Mouse (Mus musculus) kidney, embryonic 15.5 days (tissue): ENCODE measurements around the gene Vps35l. TPM values are rescaled to one million over a fixed set of nuclear protein-coding genes. Genes with fewer than 3 reads are reported as not detected.

Source experiments
- ATAC-seq: fragments of 200-750 bp; cut with Nextera tagmentation; replicated peaks from 2 replicates; pipeline ENCODE4 v1.8.0; 2017; ENCODE audit warnings: moderate TSS enrichment; ENCODE audit not compliant: low FRiP score
- H3K27ac ChIP-seq: fragments of 300-500 bp; sonication (generic); 2 replicates; pipeline ENCODE4 v1.5.1; 2015; ENCODE audit warnings: mild to moderate bottlenecking, inconsistent platforms
- H3K27me3 ChIP-seq: fragments of 300-500 bp; sonication (generic); 2 replicates; pipeline ENCODE4 v1.6.1; 2015; ENCODE audit warnings: inconsistent platforms
- H3K36me3 ChIP-seq: fragments of 300-500 bp; sonication (generic); 2 replicates; pipeline ENCODE4 v1.6.1; 2015; ENCODE audit warnings: inconsistent platforms
- H3K4me1 ChIP-seq: fragments of 300-500 bp; sonication (generic); 2 replicates; pipeline ENCODE4 v1.6.1; 2015; ENCODE audit warnings: inconsistent platforms
- H3K4me2 ChIP-seq: fragments of 300-500 bp; sonication (generic); 2 replicates; pipeline ENCODE4 v1.6.1; 2015; ENCODE audit warnings: moderate library complexity, mild to moderate bottlenecking, inconsistent platforms
- H3K4me3 ChIP-seq: fragments of 300-500 bp; sonication (generic); replicated peaks from 2 replicates; pipeline ENCODE4 v1.5.1; 2015; ENCODE audit warnings: mild to moderate bottlenecking, inconsistent platforms
- H3K9ac ChIP-seq: fragments of 300-500 bp; sonication (generic); 2 replicates; pipeline ENCODE4 v1.6.1; 2015; ENCODE audit warnings: mild to moderate bottlenecking, inconsistent platforms
- H3K9me3 ChIP-seq: fragments of 300-500 bp; sonication (generic); replicated peaks from 2 replicates; pipeline ENCODE4 v1.6.1; 2016; ENCODE audit warnings: inconsistent platforms
- WGBS: fragments of 180-500 bp; shearing (Covaris S2); methylation state at CpG from one replicate; pipeline ENCODE4 v1.1.7; 2015; ENCODE audit warnings: mixed read lengths; 5-methylcytosine and 5-hydroxymethylcytosine counted together
- polyA plus RNA-seq: library from polyadenylated mRNA; unstranded; fragments of >200 nt; fragmentation: Nextera tagmentation; extraction: Ambion mirVana; gene quantifications from 2 replicates; pipeline ENCODE4 v1.2.1, GENCODE M21; 2015

Vps35l gene
- 66.1 and 72.0 TPM in 2 replicates for polyA plus RNA-seq

DNA sequence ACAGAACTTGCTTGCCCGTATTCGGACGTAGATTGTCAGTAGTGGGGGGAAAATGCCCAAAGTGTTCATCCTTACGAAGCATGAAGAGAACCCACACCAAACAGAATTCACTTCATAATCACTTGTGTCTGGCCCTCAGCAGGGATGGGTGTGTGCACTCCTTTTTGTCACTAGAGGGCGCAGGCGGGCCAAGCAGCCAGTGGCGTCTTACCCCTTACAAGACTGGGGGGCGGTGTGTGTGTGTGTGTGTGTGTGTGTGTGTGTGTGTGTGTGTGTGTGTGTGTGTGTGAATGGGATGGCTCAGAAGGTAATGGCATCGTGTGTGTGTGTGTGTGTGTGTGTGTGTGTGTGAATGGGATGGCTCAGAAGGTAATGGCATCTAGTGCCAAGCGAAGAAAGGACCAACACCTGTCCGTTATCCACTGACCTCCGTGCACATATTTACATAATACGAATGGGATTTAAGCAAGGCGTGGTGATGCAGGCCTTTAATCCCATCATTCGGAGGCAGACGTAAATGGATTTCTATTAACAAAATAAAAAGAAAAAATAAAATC lies at the start of gene Vps35l:
Vps35l (plus strand) TSS at position 252 of the 557 bp plus-strand sequence.
- WGBS, result 2% methylated on average over 16 of the region's 16 CpGs
- peak; percentile 90 for ATAC-seq

DNA sequence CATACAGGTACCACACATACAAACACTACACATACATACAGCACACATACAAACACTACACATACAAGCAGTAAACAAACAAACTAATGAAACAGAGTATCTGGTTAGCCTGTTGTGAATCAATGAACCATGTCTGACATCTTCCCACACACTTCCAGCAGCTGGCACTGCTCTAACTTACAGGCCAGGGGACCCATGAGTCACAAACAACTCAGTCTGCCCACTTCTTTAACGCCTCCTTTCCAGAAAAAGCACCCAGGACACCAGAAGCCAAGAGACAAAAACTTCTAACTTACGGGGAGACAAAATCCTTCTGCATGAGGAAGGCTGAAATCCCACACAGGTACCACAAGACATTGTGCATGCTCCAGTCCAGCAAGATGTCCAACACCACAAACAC lies 48.7 kb upstream of the Vps35l start:
- Histone ChIP-seq H3K36me3 (peaks cover 91% of the 10 kb centered on the region), H3K9ac (no peak overlapping the region), H3K27ac (no peak overlapping the region), H3K27me3 (no peaks in the 10 kb centered on the region), H3K4me3 (no peak overlapping the region), H3K4me1 (no peaks in the 10 kb centered on the region), H3K9me3 (no peaks in the 10 kb centered on the region), H3K4me2 (no peak overlapping the region)
- ATAC-seq, result no peak
- WGBS, result 83% methylated on average over 2 of the region's 2 CpGs

More for the DNA sequence above, at the start of gene Vps35l:
- Histone ChIP-seq H3K9me3 (no peaks in the 10 kb centered on the region), H3K9ac (peak within 1 kb of the TSS; percentile 72), H3K36me3 (peaks cover 13% of the 10 kb centered on the region), H3K27ac (peak within 1 kb of the TSS; percentile 64), H3K4me3 (peak within 1 kb of the TSS; percentile 72), H3K4me1 (peaks cover 15% of the 10 kb centered on the region), H3K4me2 (peak within 1 kb of the TSS; percentile 80), H3K27me3 (no peaks in the 10 kb centered on the region)

DNA sequence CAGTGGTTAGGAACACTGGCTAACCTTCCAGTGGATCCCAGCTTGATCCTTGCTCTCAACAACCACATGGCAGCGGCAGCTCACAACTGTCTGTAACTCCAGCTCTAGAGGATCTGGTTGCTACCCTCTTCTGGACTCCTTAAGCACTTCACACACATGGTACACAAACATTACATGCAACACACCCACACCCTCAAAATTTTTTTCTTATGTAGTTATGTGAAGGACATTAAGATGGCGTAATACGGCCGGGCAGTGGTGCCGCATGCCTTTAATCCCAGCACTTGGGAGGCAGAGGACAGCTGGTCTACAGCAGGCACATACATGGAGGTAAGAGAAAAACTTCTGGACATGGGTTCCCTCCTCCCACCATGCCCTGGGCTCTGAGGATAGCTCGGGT lies 43.9 kb upstream of the Vps35l start:
- no peak overlapping the region for H3K4me2 ChIP-seq
- H3K9me3 ChIP-seq, result no peaks in the 10 kb centered on the region
- no peaks in the 10 kb centered on the region for H3K4me1 ChIP-seq
- no peak overlapping the region for H3K9ac ChIP-seq
- H3K27me3 ChIP-seq, result no peaks in the 10 kb centered on the region
- ATAC-seq, result no peak
- H3K27ac ChIP-seq, result no peak overlapping the region
- H3K36me3 ChIP-seq, result peaks cover 74% of the 10 kb centered on the region
- no peak overlapping the region for H3K4me3 ChIP-seq
- 93% methylated on average over 6 of the region's 6 CpGs for WGBS

DNA sequence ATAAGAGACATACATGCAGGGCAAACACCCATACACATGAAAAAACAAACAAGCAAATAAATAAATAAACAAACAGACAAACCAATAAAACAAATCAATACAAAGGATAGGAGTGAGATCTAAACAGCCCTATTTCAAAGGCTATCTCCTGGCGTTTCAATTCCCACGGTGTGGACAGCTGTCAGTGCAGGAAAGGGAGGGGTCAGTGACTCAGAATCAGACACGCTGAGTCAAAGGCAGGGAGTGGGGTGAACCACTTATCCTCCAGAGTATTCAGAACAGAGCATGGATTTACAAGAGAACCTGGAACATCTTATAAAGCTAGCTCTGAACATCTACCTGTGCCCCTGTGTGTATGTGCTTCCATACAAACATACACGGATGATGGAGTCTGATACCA lies 42.9 kb upstream of the Vps35l start:
- 79% methylated on average over 4 of the region's 4 CpGs for WGBS

DNA sequence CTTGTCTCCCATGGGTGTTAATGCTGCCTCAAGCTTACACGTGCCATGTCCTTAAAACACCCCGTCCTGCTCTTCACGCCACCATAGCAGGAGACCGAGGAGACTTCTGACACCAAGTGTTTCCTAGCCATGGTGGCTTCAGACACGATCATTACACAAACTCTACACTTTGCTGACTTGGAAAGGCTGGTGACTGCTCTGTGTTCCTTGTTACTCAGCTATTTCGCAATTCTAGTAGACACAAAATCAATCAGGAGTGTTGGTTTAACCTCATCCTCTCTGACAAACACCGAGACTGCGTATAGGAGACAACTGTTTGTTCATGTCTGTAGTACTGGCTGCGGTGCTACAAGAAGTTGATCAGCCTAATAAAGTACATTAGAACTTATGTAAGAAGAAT lies 41.1 kb upstream of the Vps35l start:
- Histone ChIP-seq H3K4me1 (peaks cover 8% of the 10 kb centered on the region), H3K27me3 (no peaks in the 10 kb centered on the region), H3K9me3 (no peaks in the 10 kb centered on the region), H3K4me3 (no peak overlapping the region), H3K36me3 (peaks cover 57% of the 10 kb centered on the region), H3K4me2 (no peak overlapping the region), H3K9ac (no peak overlapping the region), H3K27ac (no peak overlapping the region)
- 89% methylated on average over 9 of the region's 9 CpGs for WGBS
- ATAC-seq, result no peak

More for the DNA sequence above, 42.9 kb upstream of the Vps35l start:
- no peaks in the 10 kb centered on the region for H3K27me3 ChIP-seq
- H3K36me3 ChIP-seq, result peaks cover 67% of the 10 kb centered on the region
- no peak overlapping the region for H3K4me2 ChIP-seq
- H3K9ac ChIP-seq, result no peak overlapping the region
- no peaks in the 10 kb centered on the region for H3K9me3 ChIP-seq
- no peak for ATAC-seq
- no peak overlapping the region for H3K27ac ChIP-seq
- no peak overlapping the region for H3K4me3 ChIP-seq
- H3K4me1 ChIP-seq, result no peaks in the 10 kb centered on the region

DNA sequence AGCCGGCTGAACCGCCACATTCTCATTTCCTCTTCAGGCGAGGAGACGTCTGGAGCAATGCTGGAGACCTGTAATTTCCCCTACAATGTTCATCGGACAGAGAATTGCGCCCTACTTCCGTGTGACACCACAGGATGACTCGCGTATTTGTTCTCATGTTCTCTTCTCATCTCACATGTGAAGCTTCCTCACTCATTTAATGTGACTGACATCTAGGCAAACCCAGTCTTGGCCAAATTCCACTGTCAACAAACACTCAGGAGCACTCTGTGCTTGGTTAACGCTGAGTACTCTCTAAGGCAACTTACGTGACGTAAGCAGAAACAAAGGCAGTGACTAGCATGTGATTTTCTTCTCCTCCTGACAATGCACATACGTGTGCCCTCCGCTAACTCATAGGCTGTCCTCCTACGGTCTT lies 36.9 kb upstream of the Vps35l start:
- Histone ChIP-seq H3K4me1 (peaks cover 24% of the 10 kb centered on the region), H3K9ac (no peak overlapping the region), H3K4me2 (no peak overlapping the region), H3K27ac (no peak overlapping the region), H3K27me3 (no peaks in the 10 kb centered on the region), H3K9me3 (no peaks in the 10 kb centered on the region), H3K4me3 (no peak overlapping the region), H3K36me3 (peaks cover 16% of the 10 kb centered on the region)
- WGBS, result 83% methylated on average over 15 of the region's 15 CpGs
- ATAC-seq, result no peak

DNA sequence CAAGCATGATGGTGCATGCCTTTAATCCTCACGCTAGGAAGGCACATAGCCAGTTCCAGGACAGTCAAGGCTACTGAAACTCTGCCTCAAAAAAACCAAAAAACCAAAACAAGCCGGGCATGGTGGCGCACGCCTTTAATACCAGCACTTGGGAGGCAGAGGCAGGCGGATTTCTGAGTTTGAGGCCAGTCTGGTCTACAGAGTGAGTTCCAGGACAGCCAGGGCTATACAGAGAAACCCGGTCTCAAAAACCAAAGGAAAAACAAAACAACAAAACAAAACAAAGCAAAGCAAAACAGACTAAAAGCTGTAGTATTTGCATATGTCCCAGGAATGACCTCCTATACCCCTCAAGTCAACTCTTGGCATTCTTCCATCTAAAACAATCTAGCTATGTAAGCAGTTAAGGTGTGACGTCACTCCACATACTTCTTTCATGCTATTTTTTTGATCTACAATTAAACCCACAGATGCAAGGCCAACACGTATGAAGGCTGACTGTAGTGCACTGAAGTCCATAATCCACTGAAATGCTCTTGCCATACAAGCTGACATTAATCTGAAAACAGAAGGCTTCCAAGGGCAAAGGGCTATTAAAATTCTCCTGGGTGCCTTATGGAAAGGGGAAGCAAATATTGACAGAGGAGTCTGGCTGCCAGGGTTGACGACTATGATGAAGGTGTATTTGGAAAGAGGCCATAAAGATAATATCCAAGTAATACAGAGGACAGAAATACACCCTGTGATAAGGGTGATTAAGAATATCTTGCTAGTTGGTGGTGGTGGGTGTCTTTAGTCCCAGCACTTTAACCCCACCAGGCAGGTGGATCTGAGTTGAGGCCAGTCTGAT lies 35.8 kb upstream of the Vps35l start:
- no peak overlapping the region for H3K9ac ChIP-seq
- H3K27me3 ChIP-seq, result no peaks in the 10 kb centered on the region
- ATAC-seq, result no peak
- H3K36me3 ChIP-seq, result peaks cover 10% of the 10 kb centered on the region; the same call in 1 of the 2 replicates
- no peaks in the 10 kb centered on the region for H3K9me3 ChIP-seq
- peaks cover 24% of the 10 kb centered on the region for H3K4me1 ChIP-seq
- peak overlapping the region; percentile 79 for H3K4me2 ChIP-seq
- peak overlapping the region; percentile 61 for H3K4me3 ChIP-seq
- WGBS, result 72% methylated on average over 9 of the region's 9 CpGs
- no peak overlapping the region for H3K27ac ChIP-seq

DNA sequence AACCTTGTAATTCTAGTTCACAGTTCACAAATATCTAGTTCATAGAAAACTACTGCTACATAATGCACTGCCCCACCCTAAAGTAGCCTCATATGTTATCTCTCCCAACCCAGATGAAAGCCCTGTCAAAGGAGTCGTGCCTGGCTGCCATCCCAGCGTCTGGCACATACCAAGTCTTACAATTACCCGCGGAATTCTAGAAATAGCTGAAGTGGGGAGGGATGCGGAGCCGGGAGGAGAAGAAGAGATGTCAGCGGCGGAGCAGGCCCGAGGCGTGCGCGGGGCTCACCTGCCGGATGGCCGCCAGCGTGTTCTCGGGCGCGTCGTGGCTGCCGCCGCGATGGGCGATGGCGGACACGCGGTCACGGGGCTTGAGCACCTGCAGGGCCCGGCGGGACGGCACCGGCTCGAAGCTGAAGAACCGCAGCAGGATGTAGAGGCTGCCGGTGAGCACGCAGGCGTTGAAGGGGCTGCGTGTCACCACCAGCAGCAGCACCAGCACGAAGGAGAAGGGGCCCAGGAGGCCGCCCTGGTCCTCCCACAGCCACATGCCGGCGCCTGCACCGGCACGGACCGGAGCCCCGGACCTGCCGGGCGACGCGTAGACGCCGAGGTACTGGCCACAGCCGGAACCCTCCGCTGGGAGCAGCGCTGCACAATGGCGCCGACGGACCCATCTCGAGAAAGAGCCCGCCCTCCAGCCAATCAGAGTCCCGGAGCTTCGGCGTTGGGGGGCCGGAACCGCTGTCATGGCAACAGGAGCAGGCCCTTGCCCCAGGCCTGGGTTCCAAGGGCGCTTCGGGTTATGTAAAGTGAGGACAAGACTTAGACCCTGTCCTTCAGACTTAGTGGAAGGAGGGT lies 34.7 kb upstream of the Vps35l start, which contains the start of gene Gde1:
Gde1 (minus strand) TSS at position 678 of the 861 bp plus-strand sequence.
- ATAC-seq, result peak; percentile 96
- peak within 1 kb of the TSS; percentile 61 for H3K4me3 ChIP-seq
- peak within 1 kb of the TSS; percentile 67 for H3K9ac ChIP-seq
- peak within 1 kb of the TSS; percentile 79 for H3K4me2 ChIP-seq
- H3K9me3 ChIP-seq, result no peaks in the 10 kb centered on the region
- H3K27me3 ChIP-seq, result no peaks in the 10 kb centered on the region
- H3K27ac ChIP-seq, result peak within 1 kb of the TSS; percentile 82
- peaks cover 10% of the 10 kb centered on the region; the same call in 1 of the 2 replicates for H3K36me3 ChIP-seq
- WGBS, result under 1% methylated on average over 66 of the region's 66 CpGs
- peaks cover 24% of the 10 kb centered on the region for H3K4me1 ChIP-seq

DNA sequence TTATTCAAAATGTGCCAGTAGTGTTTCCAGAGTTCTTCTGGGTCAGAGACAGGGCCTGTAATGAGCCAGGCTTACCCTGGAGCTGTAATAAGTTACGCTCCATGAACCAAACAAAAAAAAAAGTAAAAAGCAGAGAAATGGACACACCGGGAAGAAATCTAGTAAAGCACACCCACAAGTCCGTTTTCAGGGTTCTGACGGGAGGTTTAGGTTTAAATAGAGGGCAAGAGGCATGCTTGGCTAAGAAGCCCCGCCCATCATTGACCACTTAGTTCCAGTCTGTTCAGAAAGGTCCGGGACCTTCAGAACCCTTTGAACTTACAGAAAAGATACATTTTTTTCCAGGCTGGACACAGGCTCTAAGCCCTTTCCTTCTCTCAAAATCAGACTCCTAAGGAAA lies 34.0 kb upstream of the Vps35l start:
- no peaks in the 10 kb centered on the region for H3K27me3 ChIP-seq
- peak overlapping the region; percentile 79 for H3K4me2 ChIP-seq
- no peaks in the 10 kb centered on the region for H3K9me3 ChIP-seq
- peak overlapping the region; percentile 61 for H3K4me3 ChIP-seq
- no peak; the same call in 1 of the 2 replicates for ATAC-seq
- H3K27ac ChIP-seq, result peak overlapping the region; percentile 82
- H3K36me3 ChIP-seq, result peaks cover 9% of the 10 kb centered on the region; the same call in 1 of the 2 replicates
- peaks cover 24% of the 10 kb centered on the region for H3K4me1 ChIP-seq
- 28% methylated on average over 6 of the region's 6 CpGs for WGBS
- H3K9ac ChIP-seq, result no peak overlapping the region

DNA sequence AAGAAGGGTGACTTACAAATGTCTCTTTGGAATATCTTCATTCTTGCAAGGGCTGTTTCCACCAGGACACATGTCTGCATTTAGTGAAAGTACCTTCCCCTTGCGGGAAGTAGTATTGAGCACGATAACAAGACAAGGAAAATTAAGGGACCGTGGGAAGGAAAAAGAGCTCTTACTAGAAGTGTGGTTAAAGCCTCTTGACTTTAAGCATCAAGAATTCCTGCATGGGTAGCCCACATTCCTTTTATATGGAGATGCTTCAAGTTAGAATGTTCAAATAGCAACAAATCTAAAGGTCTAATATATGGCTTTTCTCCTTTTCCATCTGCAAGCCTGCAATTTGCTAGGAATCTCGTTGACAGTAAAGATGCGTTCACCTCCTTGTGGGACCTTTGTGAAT lies 33.5 kb upstream of the Vps35l start:
- Histone ChIP-seq H3K9me3 (no peaks in the 10 kb centered on the region), H3K9ac (no peak overlapping the region), H3K36me3 (peaks cover 8% of the 10 kb centered on the region; the same call in 1 of the 2 replicates), H3K4me3 (no peak overlapping the region), H3K4me1 (peaks cover 24% of the 10 kb centered on the region), H3K4me2 (no peak overlapping the region; the same call in 1 of the 2 replicates), H3K27me3 (no peaks in the 10 kb centered on the region), H3K27ac (peak overlapping the region; percentile 82)
- no peak for ATAC-seq
- WGBS, result 87% methylated on average over 5 of the region's 5 CpGs

DNA sequence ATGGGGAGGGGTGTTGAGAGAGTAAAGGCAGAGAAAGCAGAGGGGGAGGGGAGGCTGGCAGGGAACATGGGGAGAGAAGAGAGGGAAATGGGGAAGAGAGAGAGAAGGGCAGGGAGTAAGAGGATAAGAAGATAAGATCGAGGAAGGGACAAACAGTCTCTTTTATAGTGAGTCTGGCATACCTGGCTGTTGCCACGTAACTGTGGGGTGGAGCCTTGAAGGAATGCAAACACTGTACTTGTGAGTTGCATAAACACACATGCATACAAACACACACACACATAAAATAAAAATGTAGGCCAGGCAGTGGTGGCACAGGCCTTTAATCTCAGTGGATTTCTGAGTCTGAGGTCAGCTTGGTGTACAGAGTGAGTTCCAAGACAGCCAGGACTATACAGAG lies 32.8 kb upstream of the Vps35l start:
- Histone ChIP-seq H3K9me3 (no peaks in the 10 kb centered on the region), H3K27ac (no peak overlapping the region), H3K27me3 (no peaks in the 10 kb centered on the region), H3K9ac (no peak overlapping the region), H3K4me1 (peaks cover 24% of the 10 kb centered on the region), H3K36me3 (peaks cover 4% of the 10 kb centered on the region; the same call in 1 of the 2 replicates), H3K4me2 (no peak overlapping the region), H3K4me3 (no peak overlapping the region)
- WGBS, result 75% methylated on average over 2 of the region's 2 CpGs
- no peak for ATAC-seq
